Mouse (Mus musculus) frontal cortex, adult 2 months (tissue): Measurements from ENCODE around the gene Spint3. TPM values are rescaled to one million over a fixed set of nuclear protein-coding genes. Genes with fewer than 3 reads are reported as not detected.
"Not testable (repeated sequence)": the region's sequence is repeated elsewhere in the genome, so short reads cannot be mapped to it uniquely, and the experiment has no call there.

Experiments
- DNase-seq, 2 experiments: peaks; one replicate each; pipeline ENCODE4 v3.0.0; 2022; ENCODE audit warnings: low spot score in 1 of 2; ENCODE audit errors: extremely low spot score in 1 of 2
- polyA plus RNA-seq: library from polyadenylated mRNA; depleted of rRNA; stranded (reverse); fragments of >200 nt; gene quantifications from 2 replicates; pipeline ENCODE4 v1.2.3, GENCODE M21; 2012; rRNA removed

Gene Spint3
- not detected in 2 replicates for polyA plus RNA-seq

DNA sequence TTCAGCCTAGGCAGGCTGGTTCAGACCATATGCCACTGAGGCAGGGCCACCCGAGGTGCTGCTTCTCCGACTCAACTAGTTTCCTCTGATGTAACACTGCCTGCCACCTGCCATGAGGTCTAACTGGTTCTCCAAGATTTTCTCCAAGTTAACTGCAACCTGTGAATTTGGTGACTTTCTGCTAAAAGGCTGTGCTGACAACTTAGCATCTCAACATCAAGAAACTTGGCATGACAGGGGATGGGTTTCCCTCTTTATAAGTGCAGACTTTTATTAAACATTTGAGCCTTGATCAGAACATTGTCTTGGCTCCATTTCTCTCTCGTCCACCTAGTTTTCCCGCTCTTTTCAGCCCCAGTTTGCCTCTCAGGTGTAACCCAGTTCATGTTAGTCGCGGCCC, at the start of gene Spint3:
Gene Spint3 (minus strand): TSS at position 101 of the 400 bp plus-strand sequence.
- DNase-seq, result not testable (repeated sequence)

DNA sequence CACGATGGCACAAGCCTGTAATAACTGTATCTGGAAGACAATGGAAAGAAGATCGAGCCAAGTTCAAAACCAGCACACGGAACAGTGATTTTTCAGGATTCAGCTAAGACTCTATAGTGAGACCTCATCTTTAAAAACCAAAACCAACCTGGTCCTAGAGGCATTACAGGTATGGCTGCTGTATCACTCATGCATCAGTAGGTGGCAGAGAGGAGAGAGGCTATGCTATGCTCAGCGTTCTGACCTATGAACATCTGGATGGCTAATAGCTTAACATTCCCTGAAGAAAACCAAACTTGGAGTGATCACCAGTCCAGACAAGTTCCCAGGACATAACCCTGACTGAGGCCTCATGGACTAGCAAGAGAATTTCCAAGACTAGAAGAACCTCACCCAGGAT, 48.5 kb upstream of the Spint3 start:
- no peak for DNase-seq

DNA sequence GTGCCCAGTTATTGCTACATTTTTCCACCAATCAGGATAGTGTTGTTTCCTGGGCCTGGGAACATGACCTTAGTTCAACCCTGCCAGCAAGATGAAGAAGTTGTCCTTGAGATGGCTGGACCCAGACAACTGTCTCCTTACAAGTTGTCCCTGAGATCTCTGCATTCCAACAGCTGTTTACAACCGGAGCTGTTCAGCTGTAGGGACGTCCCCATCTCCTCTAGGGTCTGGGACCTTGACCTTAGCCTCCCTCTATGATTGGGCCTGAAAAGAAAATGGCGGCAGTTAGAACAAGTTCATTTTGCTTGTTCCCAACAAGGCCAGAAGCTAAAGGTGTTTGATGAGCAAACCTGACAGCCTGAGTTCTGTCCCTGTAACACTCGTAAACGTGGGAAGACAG, 45.8 kb upstream of the Spint3 start:
- no peak for DNase-seq

DNA sequence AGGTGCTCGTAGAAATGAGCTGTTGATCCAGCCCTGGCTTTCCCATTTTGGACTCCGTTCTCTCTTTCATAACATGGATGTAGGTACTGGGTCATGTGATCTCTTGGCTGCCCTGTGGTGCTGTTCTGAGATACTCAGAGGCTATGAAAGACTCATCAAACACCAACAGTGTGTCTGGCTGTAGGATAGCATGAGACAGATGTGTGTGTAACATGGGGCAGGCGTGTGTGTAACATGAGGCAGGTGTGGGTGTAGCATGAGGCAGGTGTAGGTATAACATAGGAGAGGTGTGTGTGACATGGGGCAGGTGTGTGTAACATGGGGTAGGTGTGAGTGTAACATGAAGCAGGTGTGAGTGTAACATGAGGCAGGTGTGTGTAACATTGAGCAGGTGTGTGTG, 42.1 kb upstream of the Spint3 start:
- DNase-seq, result no peak

DNA sequence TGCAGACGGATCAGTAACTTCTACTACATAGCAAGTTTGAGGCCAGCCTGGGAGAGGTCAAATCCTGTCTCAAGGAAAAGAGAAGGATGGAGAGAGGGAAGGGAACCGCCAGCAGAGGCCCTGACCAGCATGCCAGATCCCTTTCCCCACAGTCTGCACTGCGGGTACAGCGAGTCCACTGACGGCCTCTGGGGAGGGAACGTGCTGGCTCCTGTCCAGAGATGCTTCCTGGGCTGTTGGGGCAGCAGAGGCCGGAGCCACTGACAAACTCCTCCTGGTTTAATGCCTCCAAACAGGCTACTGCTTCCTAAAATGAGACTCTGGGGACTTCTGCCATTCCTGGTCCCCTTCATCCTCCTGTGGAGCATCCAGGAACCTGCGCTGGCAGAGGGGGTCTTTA, 40.2 kb upstream of the Spint3 start, which contains the start of the genes Wfdc6b and Wfdc8:
Gene Wfdc6b (plus strand): TSS at position 52 of the 400 bp plus-strand sequence.
Gene Wfdc8 (minus strand): TSS at position 156 of the 400 bp plus-strand sequence.
- DNase-seq, result not testable (repeated sequence)

- DNase-seq, result no peak
Observed at GRCm38 (mm10) chr2:164608781-164609180, 35.5 kb upstream of the Spint3 start.

DNA sequence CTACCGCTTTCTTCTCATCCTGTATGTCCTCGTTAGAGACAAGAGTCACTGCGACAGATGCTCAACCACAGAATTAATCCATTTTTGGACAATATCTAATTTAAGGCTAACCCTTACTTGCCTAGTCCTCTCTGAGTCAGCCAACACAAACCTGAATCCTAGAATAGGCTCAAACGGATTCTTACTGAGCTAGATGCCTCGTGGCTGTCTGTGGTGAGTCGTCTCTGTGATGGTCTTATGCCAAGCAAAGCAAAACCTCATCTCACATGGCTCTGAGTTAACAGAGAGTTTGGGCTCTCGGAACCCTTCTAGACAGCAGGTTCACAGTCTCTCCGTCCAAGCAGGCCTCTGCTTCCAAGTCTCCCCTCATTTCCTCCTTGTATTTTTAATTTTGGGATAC, 31.2 kb upstream of the Spint3 start:
- peak in 1 of 2 experiments; percentile 25 for DNase-seq

- DNase-seq, result no peak
Observed at GRCm38 (mm10) chr2:164603482-164603881, 30.2 kb upstream of the Spint3 start.

DNA sequence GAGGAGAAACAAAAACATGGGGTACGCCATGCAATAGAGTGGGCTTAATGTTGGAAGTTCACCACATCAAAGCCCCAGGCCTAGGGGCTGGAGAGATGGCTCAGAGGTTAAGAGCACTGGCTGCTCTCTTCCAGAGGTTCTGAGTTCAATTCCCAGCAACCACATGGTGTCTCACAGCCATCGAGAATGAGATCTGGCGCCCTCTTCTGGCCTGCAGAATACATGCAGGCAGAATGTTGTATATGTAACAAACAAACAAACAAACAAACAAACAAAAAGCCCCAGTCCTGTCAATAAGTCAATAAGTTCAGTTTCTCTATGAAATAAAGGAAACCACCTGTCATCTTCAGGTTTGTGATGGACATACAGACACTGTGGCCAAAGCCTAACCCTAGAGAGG, 26.9 kb upstream of the Spint3 start:
- no peak for DNase-seq

DNA sequence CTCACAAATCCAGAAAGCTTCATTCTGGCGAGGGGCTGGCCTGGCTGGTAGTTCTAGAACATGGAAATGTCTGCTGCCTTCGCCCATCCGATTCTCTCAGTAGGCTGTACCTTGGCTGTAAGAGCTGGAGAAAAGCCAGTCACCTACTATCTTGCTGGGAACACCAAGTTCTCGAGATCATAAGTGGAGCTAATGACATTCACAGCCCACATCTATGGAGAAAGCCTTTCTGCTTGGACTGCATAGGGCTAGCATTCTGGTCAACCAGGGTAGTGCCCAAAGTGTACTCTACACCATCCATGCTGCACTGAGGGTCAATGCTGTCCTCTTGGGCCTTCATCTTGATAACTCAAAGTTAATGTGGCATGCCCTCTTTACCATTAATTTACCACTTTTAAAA, 20.2 kb upstream of the Spint3 start, which contains the start of gene Eppin:
Gene Eppin (minus strand): TSS at position 101 of the 400 bp plus-strand sequence.
- no peak for DNase-seq

GRCm38 (mm10) chr2:164592014-164592413, 18.8 kb upstream of the Spint3 start:
- DNase-seq, result peak in 1 of 2 experiments; percentile 58

- DNase-seq, result not testable (repeated sequence)
Observed at GRCm38 (mm10) chr2:164585025-164585725, 11.9 kb upstream of the Spint3 start, which contains the start of gene Wfdc6a. Gene Wfdc6a (minus strand): TSS chr2:164585447.

DNA sequence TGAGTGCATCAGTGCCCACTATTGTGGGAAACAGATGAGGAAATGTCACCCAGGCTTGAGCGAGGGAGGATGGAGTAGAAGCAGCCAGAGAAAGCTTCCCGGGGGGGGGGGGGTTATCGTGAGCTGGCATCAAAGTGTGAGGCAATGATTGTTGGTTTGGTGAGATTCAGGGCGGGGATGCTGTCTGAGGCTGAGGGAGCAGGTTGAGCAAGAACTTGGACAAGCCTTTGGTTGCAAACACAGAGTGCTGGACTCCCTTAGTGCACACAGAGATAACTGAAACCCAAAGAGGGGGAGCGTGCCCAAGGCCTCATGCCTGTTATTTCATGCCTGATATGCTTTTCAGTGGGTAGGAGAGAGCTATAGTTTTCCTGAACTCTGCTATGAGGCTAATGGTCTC, 5.8 kb downstream of the Spint3 start:
- no peak for DNase-seq

- DNase-seq, result no peak
Observed at GRCm38 (mm10) chr2:164566997-164567396, 6.3 kb downstream of the Spint3 start.

DNA sequence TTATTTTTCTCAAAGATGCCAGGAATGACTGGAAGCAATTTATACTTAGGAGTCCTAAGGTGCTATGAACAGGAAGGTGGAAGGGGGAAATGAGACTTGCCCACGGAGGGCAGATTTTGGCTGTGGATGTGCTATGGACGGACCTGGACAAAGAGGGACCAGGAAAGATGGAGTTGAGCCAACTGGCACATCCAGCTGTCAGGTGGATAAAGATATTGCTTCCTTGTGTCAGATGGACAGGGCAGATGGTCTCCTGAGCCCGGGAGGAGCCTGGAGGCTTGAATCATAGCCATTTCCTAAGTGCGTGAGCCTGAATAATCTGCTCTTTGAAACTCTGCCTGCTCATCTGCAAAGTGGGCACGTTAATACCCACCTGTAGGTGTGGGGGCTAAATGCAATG, 8.9 kb downstream of the Spint3 start:
- DNase-seq, result no peak

- DNase-seq, result peak in 1 of 2 experiments; percentile 57
Observed at GRCm38 (mm10) chr2:164563339-164564038, 9.8 kb downstream of the Spint3 start.

DNA sequence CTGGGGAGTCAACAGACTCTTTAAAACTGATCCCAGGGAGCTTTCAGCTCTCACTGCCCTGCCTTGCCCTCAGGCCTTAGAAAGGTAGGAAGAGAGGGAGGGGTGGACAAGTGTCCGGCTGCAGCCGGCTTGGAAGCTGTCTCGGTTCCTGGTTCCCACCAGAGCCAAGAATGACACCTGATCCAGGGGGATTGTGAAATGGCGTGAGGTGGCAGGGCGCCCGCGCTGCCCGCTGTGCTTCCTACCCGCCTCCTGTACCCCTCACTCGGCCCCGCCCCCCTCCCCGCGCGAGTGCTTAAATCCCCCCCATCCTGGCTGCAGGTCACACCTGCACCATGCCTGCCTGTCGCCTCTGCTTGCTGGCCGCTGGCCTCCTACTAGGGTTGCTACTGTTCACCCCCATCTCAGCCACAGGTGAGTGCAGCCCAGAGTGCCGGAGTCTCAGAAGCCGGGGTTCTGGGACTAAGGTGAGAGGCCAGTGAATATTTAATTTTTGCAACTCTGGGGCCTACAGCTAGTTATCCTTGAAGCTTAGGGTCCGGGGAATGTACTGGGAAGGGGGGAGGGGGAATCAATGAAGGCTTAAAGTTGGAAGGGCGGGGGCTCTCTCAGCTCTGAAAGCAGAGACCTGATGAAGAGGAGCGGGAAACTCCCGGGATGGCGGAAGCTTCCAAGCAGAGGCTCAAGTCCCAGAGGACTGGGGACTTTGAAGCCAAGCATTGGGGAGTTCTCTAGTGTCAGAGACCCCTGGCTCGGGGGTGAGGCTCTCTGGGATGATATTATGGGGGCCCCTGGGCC, 10.7 kb downstream of the Spint3 start, which contains the start of gene Wfdc2:
Gene Wfdc2 (plus strand): TSS at position 23 of the 798 bp plus-strand sequence.
- no peak for DNase-seq

DNA sequence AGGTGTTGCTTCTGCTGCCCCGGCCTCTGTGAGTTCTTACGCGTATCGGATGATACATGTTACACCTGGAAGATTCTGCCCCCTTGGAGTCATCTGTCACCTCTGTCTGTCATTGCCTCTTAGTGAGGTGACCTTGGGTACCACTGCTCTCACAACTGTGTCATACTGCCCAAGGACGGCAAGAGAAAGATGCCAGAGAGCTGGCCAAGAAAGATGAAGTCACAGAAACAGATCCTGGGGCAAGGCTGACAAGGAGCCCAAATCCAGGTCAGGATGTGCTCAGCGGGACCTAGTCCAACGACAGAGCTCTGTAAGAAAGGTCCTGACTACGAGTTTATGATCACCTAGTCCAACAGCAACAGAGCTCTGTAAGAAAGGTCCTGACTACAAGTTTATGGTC, 13.2 kb downstream of the Spint3 start:
- DNase-seq, result no peak

DNA sequence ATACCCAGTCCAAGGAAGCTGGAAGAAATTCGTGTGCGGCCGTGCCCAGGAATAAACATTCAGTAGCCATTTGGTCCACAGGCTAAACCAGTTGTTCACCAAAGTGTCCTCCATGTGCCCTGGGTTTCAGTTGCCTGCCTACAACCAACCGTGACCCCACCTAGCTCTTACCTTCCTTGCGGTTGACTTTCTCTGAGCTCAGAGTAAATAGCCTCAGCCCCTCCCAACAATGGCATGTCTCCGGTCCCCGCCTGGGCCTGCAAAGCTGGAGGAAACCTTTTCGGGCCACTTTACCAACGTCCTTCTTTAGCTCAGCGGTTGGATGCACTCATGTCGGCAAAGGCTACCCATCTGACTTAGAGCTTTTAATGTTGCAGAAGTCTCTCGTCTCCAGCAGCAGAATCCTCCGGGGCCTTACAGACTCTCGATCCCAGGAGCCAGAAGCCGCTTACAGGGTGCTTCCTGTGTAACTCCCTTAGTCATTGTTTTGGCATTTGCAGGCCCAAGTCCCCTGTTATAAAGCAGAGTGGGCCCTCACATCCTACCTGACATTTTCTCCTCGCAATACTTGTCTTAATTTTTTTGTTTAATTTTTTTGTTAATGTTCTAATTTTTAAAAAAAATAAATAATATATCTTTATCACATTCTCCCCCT, 14.1 kb downstream of the Spint3 start:
- no peak for DNase-seq

- peak; percentile 60 to 67 for DNase-seq
Observed at GRCm38 (mm10) chr2:164558426-164558825, 14.8 kb downstream of the Spint3 start.
